Mouse (Mus musculus) testis, adult 2 months (tissue): ENCODE measurements around the gene Nr1h4.

Experiments
- CTCF ChIP-seq: fragments of 200-500 bp; IDR thresholded peaks from 2 replicates; pipeline ENCODE4 v1.5.1; 2012; ENCODE audit warnings: low read depth, mild to moderate bottlenecking, inconsistent platforms, low read length, moderate library complexity; ENCODE audit not compliant: control insufficient read depth, insufficient read depth, insufficient replicate concordance
- POLR2A ChIP-seq: fragments of 200-500 bp; IDR thresholded peaks from 2 replicates; pipeline ENCODE4 v1.6.1; 2012; ENCODE audit warnings: low read depth, mild to moderate bottlenecking, inconsistent platforms, low read length, moderate library complexity; ENCODE audit not compliant: control insufficient read depth

DNA sequence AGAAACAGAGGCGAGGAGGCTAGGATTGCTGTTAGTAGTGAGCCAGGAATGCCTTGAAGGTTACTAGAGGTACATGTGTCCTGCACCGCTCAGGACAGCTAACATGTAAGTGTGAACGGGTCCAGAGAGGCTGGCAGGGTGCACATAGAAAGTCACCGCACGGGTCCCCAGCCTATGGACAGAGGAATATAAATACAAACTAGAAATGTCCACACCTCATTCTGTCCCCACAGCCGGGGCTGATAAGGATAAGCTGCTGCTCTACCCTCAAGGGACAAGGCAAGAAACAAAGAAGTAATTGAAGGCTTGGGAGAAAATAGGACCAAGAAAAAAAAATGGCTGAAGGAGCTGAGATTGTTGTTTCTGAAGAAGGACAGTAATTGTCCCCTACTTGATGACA is 10.5 kb upstream of the Nr1h4 start:
- TF ChIP-seq POLR2A: no peak
- no peak for TF ChIP-seq CTCF
